Mouse (Mus musculus) liver, adult (tissue): Measurements from ENCODE around the gene Rasgrp2.

Experiments used
- GATA4 ChIP-seq: IDR thresholded peaks from 2 replicates; pipeline ENCODE4 v1.6.1; 2014; ENCODE audit warnings: mild to moderate bottlenecking, low read length; ENCODE audit not compliant: insufficient replicate concordance

Gene Rasgrp2

GRCm38 (mm10) chr19:6428501-6429200, 29.5 kb downstream of the Rasgrp2 start:
- TF ChIP-seq GATA4: no peak

- TF ChIP-seq GATA4: no peak
These were observed 43.9 kb downstream of the Rasgrp2 start for GRCm38 (mm10) chr19:6443016-6443415.

- no peak for TF ChIP-seq GATA4
These were observed 46.8 kb downstream of the Rasgrp2 start for GRCm38 (mm10) chr19:6445761-6446423.

GRCm38 (mm10) chr19:6446736-6447437, 47.7 kb downstream of the Rasgrp2 start:
- TF ChIP-seq GATA4: no peak

- TF ChIP-seq GATA4: no peak
These were observed 49.6 kb downstream of the Rasgrp2 start for GRCm38 (mm10) chr19:6448752-6449151.

GRCm38 (mm10) chr19:6449841-6450240, 50.7 kb downstream of the Rasgrp2 start:
- no peak for TF ChIP-seq GATA4

- no peak for TF ChIP-seq GATA4
These were observed 52.9 kb downstream of the Rasgrp2 start for GRCm38 (mm10) chr19:6452030-6452494.

- TF ChIP-seq GATA4: no peak
These were observed 53.7 kb downstream of the Rasgrp2 start for GRCm38 (mm10) chr19:6452672-6453310.

GRCm38 (mm10) chr19:6453349-6453748, 54.2 kb downstream of the Rasgrp2 start:
- no peak for TF ChIP-seq GATA4

GRCm38 (mm10) chr19:6454041-6454720, 55.0 kb downstream of the Rasgrp2 start:
- no peak for TF ChIP-seq GATA4

- TF ChIP-seq GATA4: no peak
These were observed 60.4 kb downstream of the Rasgrp2 start for GRCm38 (mm10) chr19:6459504-6459903.

GRCm38 (mm10) chr19:6462841-6463240, 63.7 kb downstream of the Rasgrp2 start:
- TF ChIP-seq GATA4: no peak

GRCm38 (mm10) chr19:6464306-6465071, 65.3 kb downstream of the Rasgrp2 start:
- TF ChIP-seq GATA4: no peak
